Mouse (Mus musculus): ENCODE data around the gene Fbf1.

DNA sequence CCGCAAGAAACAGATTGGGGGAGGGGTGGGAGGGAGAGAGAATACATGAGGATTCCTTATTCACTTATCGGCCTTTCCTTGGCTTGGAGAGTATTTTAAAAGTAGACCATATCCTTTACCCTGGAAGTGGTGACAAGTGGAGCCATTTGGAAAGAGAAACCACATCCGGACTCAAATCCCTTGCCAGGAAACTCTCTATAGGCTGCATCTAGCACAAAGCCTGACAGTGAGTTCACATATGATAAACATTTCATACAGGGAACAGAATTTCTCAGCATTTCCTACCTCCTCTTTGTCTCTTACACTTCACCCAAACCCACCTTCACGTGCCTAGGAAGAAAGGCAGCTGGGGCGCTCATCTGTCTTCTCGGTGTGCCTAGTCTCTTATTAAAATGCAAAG lies 734 bp downstream of the Fbf1 start:
- TF ChIP-seq CTCF (IDR thresholded peaks at IDR 0.05; ENCODE audit: insufficient read depth, low read depth, low read length) = no peak
- TF ChIP-seq POLR2A (IDR thresholded peaks at IDR 0.05; ENCODE audit: insufficient read depth, low read depth, low read length) = no peak
